Mouse (Mus musculus) Patski (cell line): Measurements from ENCODE around the gene Vmn2r48. TPM values are rescaled to one million over a fixed set of nuclear protein-coding genes. Genes with fewer than 3 reads are reported as not detected.
"Not testable (repeated sequence)": the region's sequence is repeated elsewhere in the genome, so short reads cannot be mapped to it uniquely, and the experiment has no call there.

Source experiments
- ATAC-seq: fragments of 100-300 bp; one replicate; pipeline ENCODE4 v1.8.0; 2021
- CTCF ChIA-PET: fragments of 350-600 bp; sonication (Branson Sonifier 250); formaldehyde crosslinking; loops from one replicate; lab custom pipeline; 2022; ENCODE audit warnings: inconsistent platforms; lab: Charles Lee
- POLR2A ChIA-PET: fragments of 350-600 bp; sonication (Branson Sonifier 250); formaldehyde crosslinking; loops from one replicate; lab custom pipeline; 2022; ENCODE audit warnings: antibody characterized with exemption, inconsistent platforms; lab: Charles Lee
- DNase-seq: peaks from one replicate; pipeline ENCODE4 v3.0.0-alpha.2; 2011; ENCODE audit warnings: low read depth, low spot score
- H3K27me3 ChIP-seq: fragments of 371-371 bp; one replicate; pipeline ENCODE4 v1.5.1; 2021
- in situ Hi-C: fragments of 300-500 bp; cut with MboI; formaldehyde crosslinking; loops from 3 replicates; pipeline ENCODE4 v1.11.1; 2018; ENCODE audit warnings: low pct_unique_long_range_greater_than_20kb, mixed read lengths
- polyA plus RNA-seq: library from polyadenylated mRNA; unstranded; gene quantifications from one replicate; pipeline ENCODE4 v1.2.3, GENCODE M21; 2021

The Vmn2r48 gene
- not detected for polyA plus RNA-seq

- in situ Hi-C loops, H3K27me3 ChIP-seq, POLR2A ChIA-PET, DNase-seq, ATAC-seq, CTCF ChIA-PET: not testable (repeated sequence)
These were observed at the start of gene Vmn2r48 for GRCm38 (mm10) chr7:9953485-9953884. Gene Vmn2r48 (minus strand): TSS chr7:9953585.

- H3K27me3 ChIP-seq, POLR2A ChIA-PET, ATAC-seq, in situ Hi-C loops, CTCF ChIA-PET, DNase-seq: not testable (repeated sequence)
These were observed 38.8 kb upstream of the Vmn2r48 start, which contains the start of gene Vmn2r49 for GRCm38 (mm10) chr7:9992157-9992556. Gene Vmn2r49 (minus strand): TSS chr7:9992257.

Other genes with a start within 250 kb of the Vmn2r48 start
- gene Vmn2r46, start 183.0 kb downstream of the Vmn2r48 start, polyA plus RNA-seq: not detected
- not detected for gene Vmn2r47, start 112.3 kb downstream of the Vmn2r48 start, polyA plus RNA-seq
- not detected for gene Vmn2r49, start 38.7 kb upstream of the Vmn2r48 start, polyA plus RNA-seq
- not detected for gene Vmn2r50, start 99.7 kb upstream of the Vmn2r48 start, polyA plus RNA-seq
- not detected for gene Vmn2r51, start 152.2 kb upstream of the Vmn2r48 start, polyA plus RNA-seq
- not detected for gene Vmn2r52, start 223.0 kb upstream of the Vmn2r48 start, polyA plus RNA-seq